Mouse (Mus musculus) ES-E14 (cell line): ENCODE measurements at regions not wholly inside any gene's neighbourhood (a gene's known extent, or its start where the extent isn't known, plus 50 kb on each side); places are given as distances from the start of the nearest gene placed in this dataset.

Source experiments
- CHD2 ChIP-seq: IDR thresholded peaks from 2 replicates; pipeline ENCODE4 v1.6.1; 2014; ENCODE audit warnings: mild to moderate bottlenecking, low read depth, low read length, inconsistent platforms
- HCFC1 ChIP-seq: IDR thresholded peaks from 2 replicates; pipeline ENCODE4 v1.6.1; 2012; ENCODE audit warnings: low read length, inconsistent platforms, borderline replicate concordance; ENCODE audit not compliant: insufficient read depth
- MAFK ChIP-seq: IDR thresholded peaks from 2 replicates; pipeline ENCODE4 v1.6.1; 2014; ENCODE audit warnings: mild to moderate bottlenecking, low read depth, low read length, inconsistent platforms; ENCODE audit not compliant: insufficient read depth
- ZC3H11A ChIP-seq: IDR thresholded peaks from 2 replicates; pipeline ENCODE4 v1.6.1; 2012; ENCODE audit warnings: low read depth, mild to moderate bottlenecking, inconsistent platforms, low read length, borderline replicate concordance
- ZNF384 ChIP-seq: IDR thresholded peaks from 2 replicates; pipeline ENCODE4 v1.6.1; 2012; ENCODE audit warnings: low read depth, low read length, inconsistent platforms

DNA sequence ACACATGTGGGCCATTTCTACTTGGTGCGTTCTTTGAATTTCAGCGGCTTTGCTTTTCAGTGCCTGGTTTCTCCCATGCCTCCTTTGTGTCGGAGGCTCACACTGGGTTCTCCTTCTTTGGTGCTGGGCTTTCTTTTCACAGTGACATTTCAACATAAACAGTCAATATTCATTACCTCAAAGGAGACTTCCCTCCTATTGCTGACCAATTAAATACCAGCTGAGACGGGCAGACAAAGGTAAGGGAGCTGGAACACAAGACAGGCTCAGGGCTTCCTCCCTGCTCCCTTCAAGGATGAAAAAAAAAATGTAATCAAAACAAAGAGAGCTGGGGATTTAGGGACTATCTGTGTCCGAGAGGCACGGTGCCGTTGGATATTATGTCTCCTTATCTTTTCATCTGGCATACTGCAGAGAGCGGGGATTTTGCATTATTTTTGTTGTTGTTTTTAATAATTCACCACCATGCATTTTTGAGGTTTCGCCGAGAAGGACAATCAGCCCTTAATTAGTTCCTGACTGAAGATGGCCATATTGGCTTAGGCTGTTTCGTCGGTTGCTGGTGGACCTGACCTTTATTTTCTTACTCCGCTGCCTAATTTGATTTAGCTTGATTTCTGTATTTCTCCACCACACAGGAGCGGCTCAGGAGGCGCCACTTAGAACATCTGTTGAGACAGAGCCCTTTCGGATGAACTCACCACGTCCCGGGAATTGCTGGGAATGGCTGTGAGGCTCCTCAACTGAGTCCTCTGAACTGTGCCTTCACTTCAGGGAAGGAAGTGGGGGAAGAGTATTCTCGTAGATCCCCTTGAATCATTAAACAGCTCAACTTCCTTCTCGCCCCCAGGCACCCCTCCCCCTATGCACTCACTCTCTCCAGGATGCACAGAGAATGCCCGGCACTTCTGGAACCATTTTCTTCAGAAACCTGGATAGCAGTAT lies 373.9 kb downstream of the Nr2f2 start:
- TF ChIP-seq ZC3H11A = no peak
- TF ChIP-seq HCFC1 = no peak
- no peak for TF ChIP-seq MAFK
- no peak for TF ChIP-seq CHD2
- TF ChIP-seq ZNF384 = no peak
